Mouse (Mus musculus) granulocyte monocyte progenitor cell, adult 5-6 weeks (primary cell): ENCODE measurements at regions not wholly inside any gene's neighbourhood (a gene's known extent, or its start where the extent isn't known, plus 50 kb on each side); places are given as distances from the start of the nearest gene placed in this dataset.
A peak's percentile ranks its signal among the peaks of the same experiment; 100 is the strongest.

Experiments used
- ATAC-seq: replicated peaks from 2 replicates; pipeline ENCODE4 v1.8.0; 2016; ENCODE audit warnings: mild to moderate bottlenecking, moderate TSS enrichment, inconsistent platforms; ENCODE audit not compliant: poor library complexity, severe bottlenecking

- no peak for ATAC-seq
Observed at GRCm38 (mm10) chr2:34111286-34111685, 223.5 kb upstream of the Mvb12b start.

- ATAC-seq: no peak
Observed at GRCm38 (mm10) chr2:34110582-34110981, 222.8 kb upstream of the Mvb12b start.

DNA sequence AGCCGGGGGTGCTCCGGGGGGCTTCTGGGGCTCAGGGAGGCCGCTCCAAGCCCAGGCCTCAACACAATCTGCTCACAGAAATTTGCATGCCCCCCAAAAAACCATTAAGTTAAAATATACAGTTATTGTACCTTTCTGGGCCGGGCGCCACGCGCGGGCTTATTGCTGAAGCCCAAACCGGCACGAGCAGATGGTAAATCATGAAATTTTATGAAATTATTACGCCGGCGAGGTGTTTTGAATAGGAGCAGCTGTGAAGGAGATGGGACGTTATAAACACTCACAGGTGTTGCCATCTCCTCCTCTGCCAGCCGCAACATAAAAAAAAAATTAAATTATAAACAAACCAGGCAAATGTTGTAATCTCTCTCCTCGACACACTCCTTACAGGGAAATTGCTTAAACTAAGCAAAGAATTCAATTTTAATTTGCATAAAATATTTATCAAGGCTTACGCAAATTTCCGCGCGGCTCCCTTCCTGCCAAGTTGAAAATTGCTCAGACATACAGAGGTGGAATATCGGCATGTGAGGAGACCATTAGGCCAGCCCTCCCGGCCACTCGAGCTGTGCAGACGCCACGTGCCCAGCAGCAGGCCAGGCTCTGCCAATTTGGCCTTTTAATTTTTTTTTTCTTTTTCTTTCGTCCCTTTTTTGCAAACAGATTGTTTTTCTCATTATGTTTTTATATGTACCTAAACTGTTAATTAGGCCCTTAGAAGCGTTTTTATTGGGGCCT is 220.0 kb upstream of the Mvb12b start:
- no peak for ATAC-seq

- no peak for ATAC-seq
Observed at GRCm38 (mm10) chr2:34106837-34107565, 219.3 kb upstream of the Mvb12b start.

GRCm38 (mm10) chr2:34106245-34106644 is 218.5 kb upstream of the Mvb12b start:
- ATAC-seq: no peak

- no peak for ATAC-seq
Observed at GRCm38 (mm10) chr2:34105271-34106051, 217.7 kb upstream of the Mvb12b start.

DNA sequence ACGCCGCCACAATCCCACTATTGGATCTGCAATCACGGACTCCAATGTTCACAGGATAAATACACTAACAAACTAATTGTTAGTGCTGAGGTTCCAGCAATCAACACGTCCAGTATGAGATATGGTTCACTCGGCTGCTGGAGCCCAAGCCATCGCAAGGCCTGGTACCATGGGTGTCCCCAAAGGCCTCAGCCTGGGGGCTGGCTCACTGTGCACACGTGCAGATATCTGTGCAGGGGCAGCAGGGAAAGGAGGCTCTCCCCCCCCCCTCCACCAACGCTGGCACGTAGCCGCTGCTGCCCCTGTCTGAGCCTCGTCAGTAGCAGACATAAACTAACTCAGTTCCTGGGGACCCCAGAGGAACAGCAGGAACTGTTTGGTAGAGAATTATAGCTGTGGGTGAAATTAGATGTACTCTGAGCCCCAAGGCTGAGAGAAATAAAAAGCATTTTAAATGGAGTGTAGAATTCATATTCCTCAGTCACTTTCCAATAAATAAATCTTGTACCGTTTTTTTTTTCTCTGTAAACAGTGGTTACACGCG is 210.3 kb upstream of the Mvb12b start:
- no peak for ATAC-seq

DNA sequence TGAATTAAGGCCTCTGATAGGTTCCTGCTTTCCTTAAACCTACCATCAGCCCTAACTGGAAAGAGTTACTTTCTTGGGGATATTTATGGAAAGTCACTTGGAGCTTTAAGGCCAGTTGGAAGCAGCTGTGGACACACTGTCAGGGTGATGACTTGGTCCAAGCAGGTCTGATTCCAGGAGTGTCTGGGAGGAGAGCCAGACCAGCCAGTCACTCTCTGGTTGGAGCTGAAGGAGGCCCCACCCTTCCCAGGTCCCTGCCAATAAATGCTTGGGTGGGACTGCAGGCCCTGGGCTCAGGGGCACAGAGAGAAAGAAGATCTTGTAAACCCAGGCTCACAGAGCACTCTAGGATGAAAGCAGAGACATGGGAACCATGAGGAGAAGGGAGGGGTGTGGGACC is 208.8 kb upstream of the Mvb12b start:
- no peak for ATAC-seq

DNA sequence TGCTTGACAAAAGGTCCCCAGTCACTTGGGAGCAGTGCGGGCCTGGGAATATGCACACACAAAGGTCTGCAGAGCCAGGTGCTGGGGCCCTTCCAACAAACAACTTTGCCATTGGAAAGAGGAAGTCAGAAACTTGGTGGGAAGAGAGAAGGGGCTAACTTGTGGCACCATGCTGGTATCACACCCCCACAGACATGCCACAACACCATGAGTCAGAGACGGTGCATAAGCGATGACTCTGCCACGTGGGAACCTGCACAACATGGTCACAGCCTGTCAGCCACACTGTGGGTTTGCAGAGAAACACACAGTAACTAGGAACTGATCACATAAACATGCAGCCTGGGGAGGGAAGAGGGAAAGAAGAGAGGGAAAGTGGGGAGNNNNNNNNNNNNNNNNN is 201.1 kb upstream of the Mvb12b start:
- ATAC-seq: 0 out of 2 replicates have a peak, but pooled peaks have one; percentile 14

DNA sequence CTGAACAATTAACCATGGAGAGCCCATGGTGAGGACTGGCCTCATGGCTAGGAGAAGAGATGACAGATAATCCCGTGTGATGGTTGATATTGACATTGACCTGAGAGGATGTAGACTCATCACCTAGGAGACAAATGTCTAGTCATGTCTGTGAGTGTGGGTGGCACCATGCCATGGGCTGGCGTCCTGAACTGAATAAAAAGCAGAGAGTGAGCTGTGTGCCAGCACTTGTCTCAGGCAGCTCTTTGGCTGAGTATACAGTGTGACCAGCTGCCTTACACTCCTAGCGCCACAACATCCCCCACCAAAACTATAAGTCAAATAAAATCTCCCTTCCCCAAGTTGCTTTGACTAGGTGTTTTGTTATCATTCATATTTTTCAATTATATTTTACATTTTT is 198.4 kb upstream of the Mvb12b start:
- no peak for ATAC-seq

DNA sequence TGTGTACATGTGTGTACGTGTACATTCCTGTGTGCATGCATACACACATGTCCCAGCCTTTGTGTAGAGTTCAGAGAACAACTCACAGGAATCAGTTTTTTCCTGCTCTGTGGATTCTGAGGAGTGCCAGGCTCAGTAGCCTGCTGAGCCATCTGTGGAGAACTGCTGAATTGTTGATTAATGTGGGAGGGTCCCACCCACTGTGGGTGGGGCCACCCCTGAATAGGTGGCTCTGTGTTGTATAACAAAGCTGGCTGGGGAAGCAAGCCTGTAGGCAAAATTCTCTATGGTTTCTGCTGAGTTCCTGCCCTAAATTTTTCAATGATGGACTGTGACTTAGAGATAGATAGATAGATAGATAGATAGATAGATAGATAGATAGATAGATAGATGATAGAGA is 196.8 kb upstream of the Mvb12b start:
- no peak for ATAC-seq

DNA sequence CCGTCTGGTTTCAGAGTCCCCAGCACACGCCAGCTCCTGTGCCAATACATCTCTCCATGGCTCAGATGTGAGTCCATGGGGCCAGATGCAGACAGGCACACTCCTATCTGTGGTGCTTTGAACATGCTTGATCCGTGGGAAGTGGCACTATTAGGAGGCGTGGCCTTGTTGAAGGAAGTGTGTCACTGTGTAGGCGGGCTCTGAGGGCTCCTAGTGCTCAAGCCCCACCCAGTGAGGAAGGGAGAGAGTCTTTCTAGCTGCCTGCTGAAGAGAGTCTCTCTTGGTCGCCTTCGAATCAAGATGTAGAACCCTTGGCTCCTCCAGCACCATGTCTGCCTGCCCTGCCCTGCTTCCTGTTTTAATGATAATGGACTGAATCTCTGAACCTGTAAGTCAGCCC is 194.7 kb upstream of the Mvb12b start:
- ATAC-seq: no peak

GRCm38 (mm10) chr2:34080176-34080575 is 192.4 kb upstream of the Mvb12b start:
- ATAC-seq: no peak

DNA sequence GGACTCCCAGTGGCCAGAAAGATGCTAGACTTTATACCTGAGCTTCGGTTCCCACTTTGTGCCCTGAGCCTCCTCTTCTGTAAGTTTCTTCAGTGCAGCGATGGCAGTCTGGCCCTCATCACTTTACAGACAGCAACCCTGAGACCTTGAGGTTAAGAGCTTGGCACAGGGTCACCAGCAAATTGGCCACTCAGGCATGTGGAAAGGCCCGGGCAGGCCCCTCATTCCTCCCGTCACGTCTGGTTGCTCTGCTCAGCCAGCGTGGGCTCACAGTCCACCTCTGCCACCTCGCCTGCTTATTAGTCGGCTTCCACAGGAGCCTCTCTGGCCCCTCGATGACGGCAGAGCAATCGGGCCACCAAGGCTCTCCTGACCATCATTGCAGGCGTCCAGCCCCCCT is 191.5 kb upstream of the Mvb12b start:
- ATAC-seq: no peak

GRCm38 (mm10) chr2:34078875-34079262 is 191.1 kb upstream of the Mvb12b start:
- ATAC-seq: no peak

- ATAC-seq: no peak
Observed at GRCm38 (mm10) chr2:34078248-34078874, 190.6 kb upstream of the Mvb12b start.

DNA sequence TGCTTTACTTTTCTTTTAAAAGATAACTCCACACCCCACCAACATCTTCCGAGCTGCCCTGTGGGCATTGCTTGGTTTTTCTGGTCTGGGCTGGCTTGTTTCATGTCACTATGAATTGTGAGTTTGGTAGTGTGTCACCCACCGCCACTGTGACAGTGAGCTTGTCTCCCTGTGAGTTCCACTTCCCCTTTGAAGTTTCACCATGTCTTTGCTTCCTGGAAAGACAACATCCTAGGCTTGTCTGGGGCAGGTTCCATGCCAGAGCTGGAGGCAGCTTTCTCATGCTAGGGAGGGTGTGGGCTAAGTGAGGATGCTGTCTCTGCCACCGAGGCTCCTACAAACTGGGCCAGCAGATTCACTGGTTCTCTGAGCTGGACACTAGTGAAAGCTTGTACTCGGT is 188.6 kb upstream of the Mvb12b start:
- ATAC-seq: peak; percentile 62

DNA sequence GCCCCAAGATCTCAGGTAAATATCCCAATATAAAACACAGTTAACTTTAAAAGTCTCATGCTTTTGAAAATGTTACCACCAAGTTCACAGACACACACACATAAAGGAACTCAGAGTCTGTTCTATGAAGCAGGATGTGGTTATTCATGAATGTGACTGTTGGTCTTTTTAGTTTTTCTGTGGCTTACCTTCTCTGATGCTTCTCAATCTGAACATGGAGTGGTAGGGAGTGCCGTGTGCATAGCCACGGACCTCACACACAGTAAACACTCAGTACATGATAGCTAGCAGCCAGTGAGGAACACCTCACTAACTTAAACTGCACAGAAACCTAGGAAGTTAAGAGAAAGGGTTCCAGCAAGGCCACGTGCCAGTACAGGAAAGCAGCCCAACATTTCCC is 186.3 kb upstream of the Mvb12b start:
- no peak for ATAC-seq

GRCm38 (mm10) chr2:34065592-34065991 is 177.8 kb upstream of the Mvb12b start:
- ATAC-seq: no peak

DNA sequence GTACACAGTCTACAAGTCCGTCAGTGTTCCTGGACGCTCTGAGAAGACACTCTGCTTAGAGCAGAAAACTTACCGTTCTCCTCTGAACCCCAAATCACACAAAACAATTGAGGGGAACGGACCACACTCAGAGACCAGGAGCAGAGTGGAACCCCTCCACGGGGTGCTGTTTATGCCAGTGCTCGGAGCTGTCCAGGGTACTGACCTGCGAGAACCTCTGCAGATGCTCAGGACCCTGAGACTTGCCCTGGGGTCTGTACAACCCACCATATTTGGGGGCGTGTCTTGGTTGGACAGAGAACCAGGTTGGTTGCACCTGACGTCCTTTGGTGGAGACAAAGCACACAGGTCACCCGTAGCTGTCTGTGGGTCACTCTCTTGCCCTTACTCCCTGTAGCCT is 177.3 kb upstream of the Mvb12b start:
- no peak for ATAC-seq

GRCm38 (mm10) chr2:34056552-34056951 is 168.8 kb upstream of the Mvb12b start:
- ATAC-seq: no peak
